Mouse (Mus musculus) testis, adult 2 months (tissue): Measurements from ENCODE around the gene Cacnb3.

ENCODE experiments used
- CTCF ChIP-seq: fragments of 200-500 bp; IDR thresholded peaks from 2 replicates; pipeline ENCODE4 v1.5.1; 2012; ENCODE audit warnings: low read depth, mild to moderate bottlenecking, inconsistent platforms, low read length, moderate library complexity; ENCODE audit not compliant: control insufficient read depth, insufficient read depth, insufficient replicate concordance
- POLR2A ChIP-seq: fragments of 200-500 bp; IDR thresholded peaks from 2 replicates; pipeline ENCODE4 v1.6.1; 2012; ENCODE audit warnings: low read depth, mild to moderate bottlenecking, inconsistent platforms, low read length, moderate library complexity; ENCODE audit not compliant: control insufficient read depth

GRCm38 (mm10) chr15:98647308-98647707 lies 16.7 kb downstream of the Cacnb3 start:
- TF ChIP-seq CTCF (no peak), POLR2A (no peak)
